Mouse (Mus musculus) ES-Bruce4 (cell line): ENCODE results near the gene Laptm5.

Experiments used
- CTCF ChIP-seq: IDR thresholded peaks from one replicate; pipeline ENCODE4 v1.8.1; 2011; ENCODE audit warnings: low read depth, low read length
- EP300 ChIP-seq: IDR thresholded peaks from 2 replicates; pipeline ENCODE4 v1.6.1; 2011; ENCODE audit warnings: low read depth, low read length; ENCODE audit not compliant: insufficient read depth
- POLR2A ChIP-seq: IDR thresholded peaks from one replicate; pipeline ENCODE4 v1.8.1; 2011; ENCODE audit warnings: low read length; ENCODE audit not compliant: insufficient read depth

DNA sequence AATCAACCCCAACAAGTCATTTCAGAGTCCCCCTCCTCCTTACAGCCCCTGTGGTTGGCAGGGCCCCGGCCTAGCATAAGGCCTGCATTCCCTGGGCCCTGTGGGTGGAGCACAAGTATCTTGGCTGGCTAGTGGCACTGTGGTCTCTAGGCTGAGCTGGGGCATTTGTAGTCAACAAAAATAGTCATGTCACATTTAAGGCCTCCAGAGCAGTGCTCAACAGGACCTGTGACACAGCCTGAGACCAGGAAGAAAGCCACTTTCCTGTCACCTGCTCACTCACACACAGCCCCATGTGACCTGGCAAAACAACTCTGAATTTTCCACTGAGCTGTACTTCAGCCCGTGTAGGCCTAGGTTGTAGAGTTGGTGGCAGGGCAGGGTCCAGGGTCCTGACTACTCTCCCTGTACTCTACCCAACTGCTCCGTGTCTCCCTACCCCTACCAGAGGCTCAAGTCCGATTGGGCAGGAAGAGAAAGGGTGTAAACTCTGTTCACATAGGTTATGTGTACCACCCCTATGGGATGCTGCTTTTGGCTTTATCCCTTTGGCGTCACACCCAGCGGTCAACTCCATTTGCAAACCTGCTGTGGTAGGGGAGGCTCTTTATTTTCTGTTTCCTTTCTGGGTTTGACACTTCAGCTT lies 13.0 kb upstream of the Laptm5 start:
- TF ChIP-seq CTCF (no peak), EP300 (no peak), POLR2A (no peak)
